Comparison of ENCODE assay signal across 8 mouse cellular contexts in the genomic region with DNA sequence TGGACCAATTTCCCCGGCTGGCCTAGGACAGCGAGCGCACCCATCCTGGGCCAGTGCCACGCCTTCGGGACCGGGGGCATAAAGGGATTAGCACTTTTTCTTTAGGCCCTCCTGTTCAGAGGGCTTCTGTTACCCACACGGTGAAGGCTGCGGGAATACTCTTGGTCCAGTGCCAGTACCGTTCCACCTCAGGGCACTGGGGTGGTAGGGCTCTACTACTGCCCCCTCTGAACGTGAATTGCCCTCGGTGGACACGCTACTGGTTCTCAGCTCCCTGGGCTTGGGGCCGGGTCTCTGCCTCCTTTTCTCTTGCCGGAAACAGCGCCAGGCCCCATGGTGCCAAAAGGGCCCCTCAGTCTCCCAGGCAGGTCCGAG. TPM values are rescaled to one million over a fixed set of nuclear protein-coding genes. Genes with fewer than 3 reads are reported as not detected.
DNase-seq lines count a peak whose midpoint lies in the region; ATAC-seq and TF ChIP-seq lines count a peak whose summit lies in the region.

No protein-coding gene starts in this region.

- H3K9me3 ChIP-seq in forebrain, embryonic 10.5 days = no peaks in the 10 kb centered on the region
- no peaks in the 10 kb centered on the region for H3K9me3 ChIP-seq in limb, embryonic 10.5 days (replicated peaks)
- H3K9me3 ChIP-seq in neural tube, embryonic 13.5 days = no peaks in the 10 kb centered on the region

- H3K27me3 ChIP-seq in forebrain, embryonic 10.5 days (ENCODE audit: poor library complexity, severe bottlenecking) = peaks cover 46% of the 10 kb centered on the region
- H3K27me3 ChIP-seq in limb, embryonic 10.5 days (ENCODE audit: low read depth, poor library complexity, severe bottlenecking) = peaks cover 9% of the 10 kb centered on the region; the same call in 1 of the 2 replicates
- no peaks in the 10 kb centered on the region for H3K27me3 ChIP-seq in neural tube, embryonic 13.5 days

- peak overlapping the region; percentile 100 for H3K9ac ChIP-seq in neural tube, embryonic 13.5 days

- peaks cover 94% of the 10 kb centered on the region for H3K36me3 ChIP-seq in forebrain, embryonic 10.5 days (replicated peaks)
- H3K36me3 ChIP-seq in limb, embryonic 10.5 days = peaks cover 89% of the 10 kb centered on the region
- peaks cover 75% of the 10 kb centered on the region for H3K36me3 ChIP-seq in neural tube, embryonic 13.5 days

- H3K4me2 ChIP-seq in neural tube, embryonic 13.5 days = peak overlapping the region; percentile 88

- H3K4me1 ChIP-seq in forebrain, embryonic 10.5 days = peaks cover 63% of the 10 kb centered on the region
- H3K4me1 ChIP-seq in limb, embryonic 10.5 days = peaks cover 57% of the 10 kb centered on the region
- peaks cover 69% of the 10 kb centered on the region for H3K4me1 ChIP-seq in neural tube, embryonic 13.5 days (replicated peaks)

- ATAC-seq in neural tube, embryonic 13.5 days (ENCODE audit: low read depth) = no peak; the same call in 1 of the 2 replicates
- ATAC-seq in megakaryocyte, adult 5-6 weeks (ENCODE audit: poor library complexity, severe bottlenecking) = no peak

- no peak for TF ChIP-seq CTCF in layer of hippocampus, adult 2 months (conservative IDR thresholded peaks at IDR 0.05)

- DNase-seq in layer of hippocampus, adult 2 months (ENCODE audit: low spot score in 2 of 2) = no peak
- DNase-seq in layer of hippocampus, postnatal 10 days (ENCODE audit: low spot score in 2 of 2) = no peak
- DNase-seq in forebrain, embryonic 10.5 days (ENCODE audit: extremely low spot score, low spot score) = peak; percentile 43
- no peak for DNase-seq in limb, embryonic 10.5 days (ENCODE audit: low spot score)
- DNase-seq in spleen, postnatal 14 days (ENCODE audit: low spot score in 2 of 2) = no peak
- DNase-seq in spleen, postnatal 10 days (ENCODE audit: low spot score in 2 of 2) = no peak

- H3K4me3 ChIP-seq in layer of hippocampus, adult 2 months = peak overlapping the region; percentile 52
- H3K4me3 ChIP-seq in forebrain, embryonic 10.5 days = peak overlapping the region; percentile 42
- H3K4me3 ChIP-seq in limb, embryonic 10.5 days = peak overlapping the region; percentile 38
- H3K4me3 ChIP-seq in neural tube, embryonic 13.5 days = peak overlapping the region; percentile 88

- 20% methylated on average over 16 of the region's 16 CpGs for WGBS in forebrain, embryonic 10.5 days
- WGBS in limb, embryonic 10.5 days = 27% methylated on average over 16 of the region's 16 CpGs
- WGBS in neural tube, embryonic 13.5 days = 15% methylated on average over 16 of the region's 16 CpGs

- peak overlapping the region; percentile 84 for H3K27ac ChIP-seq in layer of hippocampus, adult 2 months
- peak overlapping the region; percentile 80 for H3K27ac ChIP-seq in forebrain, embryonic 10.5 days
- H3K27ac ChIP-seq in limb, embryonic 10.5 days = peak overlapping the region; percentile 57; the same call in 1 of the 2 replicates
- peak overlapping the region; percentile 99 for H3K27ac ChIP-seq in neural tube, embryonic 13.5 days (replicated peaks)

RNA-seq across cellular contexts. Expression of a gene that starts 6.2 kb away (rescaled TPM):
- total RNA-seq in layer of hippocampus, adult 2 months (2021) = 10 to 100 TPM; 45.7 to 47.4 TPM
- total RNA-seq in layer of hippocampus, postnatal 10 days (2021) = 10 to 100 TPM; 70.8 to 72.1 TPM
- 5.2 TPM in 2 replicates for polyA plus RNA-seq in forebrain, embryonic 10.5 days (2016; fragmentation: Nextera tagmentation; extraction: Ambion mirVana)
- polyA plus RNA-seq in limb, embryonic 10.5 days (2016; fragmentation: Nextera tagmentation; extraction: Ambion mirVana) = 5.0 and 6.8 TPM in 2 replicates
- 16.5 and 17.0 TPM in 2 replicates for polyA plus RNA-seq in neural tube, embryonic 13.5 days (2015; fragmentation: Nextera tagmentation; extraction: Ambion mirVana)
- 0.41 and 0.98 TPM in 2 replicates for total RNA-seq in megakaryocyte, adult 5-6 weeks (2015)
- 0.51 and 0.61 TPM in 2 replicates for total RNA-seq in megakaryocyte, adult 5-6 weeks (2017)

RNA-seq across cellular contexts. Expression of a gene that starts 40.8 kb away (rescaled TPM):
- 10 to 100 TPM; 30.2 to 31.7 TPM for total RNA-seq in layer of hippocampus, adult 2 months (2021)
- 10 to 100 TPM; 39.0 to 45.6 TPM for total RNA-seq in layer of hippocampus, postnatal 10 days (2021)
- 44.5 and 45.0 TPM in 2 replicates for polyA plus RNA-seq in forebrain, embryonic 10.5 days (2016; fragmentation: Nextera tagmentation; extraction: Ambion mirVana)
- 47.0 and 48.5 TPM in 2 replicates for polyA plus RNA-seq in limb, embryonic 10.5 days (2016; fragmentation: Nextera tagmentation; extraction: Ambion mirVana)
- 29.1 and 29.2 TPM in 2 replicates for polyA plus RNA-seq in neural tube, embryonic 13.5 days (2015; fragmentation: Nextera tagmentation; extraction: Ambion mirVana)
- total RNA-seq in megakaryocyte, adult 5-6 weeks (2015) = 6.8 and 9.4 TPM in 2 replicates
- total RNA-seq in megakaryocyte, adult 5-6 weeks (2017) = 5.8 and 9.0 TPM in 2 replicates

RNA-seq across cellular contexts. Expression of a gene that starts 59.4 kb away (rescaled TPM):
- total RNA-seq in layer of hippocampus, adult 2 months (2021) = 100 to 1,000 TPM; 733 to 764 TPM
- total RNA-seq in layer of hippocampus, postnatal 10 days (2021) = 100 to 1,000 TPM; 769 to 828 TPM
- 237 and 242 TPM in 2 replicates for polyA plus RNA-seq in forebrain, embryonic 10.5 days (2016; fragmentation: Nextera tagmentation; extraction: Ambion mirVana)
- polyA plus RNA-seq in limb, embryonic 10.5 days (2016; fragmentation: Nextera tagmentation; extraction: Ambion mirVana) = 95.7 and 103 TPM in 2 replicates
- polyA plus RNA-seq in neural tube, embryonic 13.5 days (2015; fragmentation: Nextera tagmentation; extraction: Ambion mirVana) = 518 and 529 TPM in 2 replicates
- total RNA-seq in megakaryocyte, adult 5-6 weeks (2015) = 209 and 213 TPM in 2 replicates
- 75.3 and 90.5 TPM in 2 replicates for total RNA-seq in megakaryocyte, adult 5-6 weeks (2017)

Comparison
In these comparisons a context has a peak if more than half of its experiments do, and no peak if none do; other contexts are left out.
1. H3K4me3 ChIP-seq: peak in every context shown above with its lines; median percentile 88 in neural tube, embryonic 13.5 days; 52 in layer of hippocampus, adult 2 months; 42 in forebrain, embryonic 10.5 days; 38 in limb, embryonic 10.5 days.
2. RNA of a gene that starts 6.2 kb away (total RNA-seq): 70.8 to 72.1 TPM in layer of hippocampus, postnatal 10 days and 45.7 to 47.4 TPM in layer of hippocampus, adult 2 months; 0.41 to 0.98 TPM in megakaryocyte, adult 5-6 weeks; every median in the first group is over 10 times any median in the second.
3. Peak in every context shown above with its lines, with median percentiles within 50 percentile points of each other: H3K27ac ChIP-seq.